Mouse (Mus musculus) left cerebral cortex, postnatal 14 days (tissue): ENCODE results near the gene Hmgb2. TPM values are rescaled to one million over a fixed set of nuclear protein-coding genes. Genes with fewer than 3 reads are reported as not detected.
"Not testable (repeated sequence)": the region's sequence is repeated elsewhere in the genome, so short reads cannot be mapped to it uniquely, and the experiment has no call there.

Experiments
- DNase-seq, 2 experiments: peaks; one replicate each; pipeline ENCODE4 v3.0.0; 2021 to 2022; ENCODE audit warnings: low spot score in 2 of 2, mixed read lengths in 1 of 2
- intact Hi-C: fragments of 180-260 bp; cut with DNase I; formaldehyde crosslinking; loops from one replicate; pipeline ENCODE4 v1.15.1; 2025
- total RNA-seq, 2 experiments: library from RNA; stranded (reverse); gene quantifications; 2 replicates each; pipeline ENCODE4 v1.2.3; 2021

The Hmgb2 gene
- total RNA-seq, 2 experiments from 2014 or later: 4.6 to 10.7 TPM

DNA sequence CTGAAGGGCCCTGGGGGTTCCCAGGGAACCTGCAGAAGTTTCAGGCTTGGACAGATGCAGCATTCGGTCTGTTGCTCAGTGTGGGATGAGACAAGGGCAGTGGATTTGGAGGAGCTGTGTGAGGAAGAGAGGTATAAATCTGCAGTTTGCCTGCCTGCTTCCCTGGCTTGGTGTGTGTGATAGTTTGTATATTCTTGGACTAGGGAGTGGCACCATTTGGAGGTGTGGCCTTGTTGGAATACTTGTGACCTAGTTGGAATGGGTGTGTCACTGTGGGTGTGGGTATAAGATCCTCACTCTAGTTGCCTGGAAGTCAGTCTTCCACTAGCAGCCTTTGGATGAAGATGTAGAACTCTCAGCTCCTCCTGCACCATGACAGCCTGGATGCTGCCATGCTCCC lies 6.2 kb upstream of the Hmgb2 start:
- intact Hi-C loops, DNase-seq: not testable (repeated sequence)

DNA sequence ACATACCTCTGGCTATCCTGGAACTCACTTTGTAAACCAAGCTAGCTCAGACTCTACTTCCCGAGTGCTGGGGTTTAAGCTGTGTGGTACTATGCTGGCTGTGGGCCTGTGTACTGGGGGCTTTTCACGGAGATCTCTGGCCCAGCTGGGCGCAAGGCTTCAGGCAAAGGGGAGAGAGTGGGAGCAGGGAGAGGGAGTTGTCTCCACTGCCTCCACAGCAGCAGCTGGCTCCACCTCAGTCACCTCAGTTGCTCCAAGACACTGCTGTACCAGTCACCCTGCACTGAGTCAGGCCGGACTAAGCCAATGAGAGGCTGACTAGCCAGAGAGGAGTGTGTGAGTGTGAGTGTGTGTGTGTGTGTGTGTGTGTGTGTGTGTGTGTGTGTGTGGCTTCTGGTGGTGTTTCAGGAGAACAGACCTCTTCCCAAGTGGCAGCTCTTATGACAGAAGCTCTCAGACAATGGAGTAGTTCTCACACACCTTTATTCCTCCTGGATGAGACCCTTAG lies 4.1 kb upstream of the Hmgb2 start:
- no peak for DNase-seq
- intact Hi-C loops: no loop called here

DNA sequence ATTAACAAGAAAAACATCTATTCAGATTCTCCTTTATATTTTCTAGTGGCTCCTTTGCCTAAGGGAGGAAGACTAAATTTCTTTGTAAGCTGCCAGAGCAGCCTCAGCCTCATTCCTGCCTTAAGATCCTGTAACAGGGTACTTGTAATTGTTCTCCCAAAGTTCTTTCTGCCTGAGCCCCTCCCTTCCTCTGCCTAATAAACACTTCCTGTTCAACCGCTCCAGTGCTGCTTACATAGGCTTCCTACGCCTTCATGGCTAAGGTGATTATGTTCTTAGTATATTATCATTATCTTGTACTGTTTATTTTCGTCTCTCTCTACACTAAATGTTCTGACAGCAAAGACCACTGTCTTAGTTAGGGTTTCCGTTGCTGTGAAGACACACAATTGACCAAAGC lies 3.0 kb upstream of the Hmgb2 start:
- intact Hi-C loops: no loop called here
- DNase-seq: no peak

DNA sequence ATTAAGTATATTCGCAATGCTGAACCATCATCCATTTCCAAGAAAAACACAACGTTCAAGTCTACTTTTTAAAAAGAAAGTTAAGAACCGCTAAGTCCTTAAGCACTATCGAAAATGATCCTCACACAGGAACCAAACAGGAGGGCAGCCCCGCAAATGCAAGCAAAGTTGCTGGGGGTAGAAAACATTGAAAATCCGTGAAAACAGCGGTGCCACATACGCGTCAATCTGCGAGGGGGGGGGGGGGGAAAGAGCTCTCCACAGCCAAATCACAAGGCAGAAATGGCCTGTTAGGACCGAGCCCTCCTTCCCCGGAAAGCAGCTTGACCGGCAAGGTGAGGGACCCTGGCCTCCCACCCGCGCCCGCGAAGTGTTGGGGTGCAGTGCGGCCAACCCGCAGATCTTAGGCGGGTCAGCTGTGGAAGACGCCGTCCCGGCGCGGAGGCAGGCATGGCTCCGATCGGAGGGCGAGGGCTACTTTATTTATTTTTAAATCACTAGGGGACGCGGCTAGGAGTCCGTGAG lies 854 bp upstream of the Hmgb2 start:
- intact Hi-C loops: loop anchor here (2.0 kb wide), 1 partner anchor 24 kb away; the partner anchor contains the start of gene Sap30
- DNase-seq: no peak

DNA sequence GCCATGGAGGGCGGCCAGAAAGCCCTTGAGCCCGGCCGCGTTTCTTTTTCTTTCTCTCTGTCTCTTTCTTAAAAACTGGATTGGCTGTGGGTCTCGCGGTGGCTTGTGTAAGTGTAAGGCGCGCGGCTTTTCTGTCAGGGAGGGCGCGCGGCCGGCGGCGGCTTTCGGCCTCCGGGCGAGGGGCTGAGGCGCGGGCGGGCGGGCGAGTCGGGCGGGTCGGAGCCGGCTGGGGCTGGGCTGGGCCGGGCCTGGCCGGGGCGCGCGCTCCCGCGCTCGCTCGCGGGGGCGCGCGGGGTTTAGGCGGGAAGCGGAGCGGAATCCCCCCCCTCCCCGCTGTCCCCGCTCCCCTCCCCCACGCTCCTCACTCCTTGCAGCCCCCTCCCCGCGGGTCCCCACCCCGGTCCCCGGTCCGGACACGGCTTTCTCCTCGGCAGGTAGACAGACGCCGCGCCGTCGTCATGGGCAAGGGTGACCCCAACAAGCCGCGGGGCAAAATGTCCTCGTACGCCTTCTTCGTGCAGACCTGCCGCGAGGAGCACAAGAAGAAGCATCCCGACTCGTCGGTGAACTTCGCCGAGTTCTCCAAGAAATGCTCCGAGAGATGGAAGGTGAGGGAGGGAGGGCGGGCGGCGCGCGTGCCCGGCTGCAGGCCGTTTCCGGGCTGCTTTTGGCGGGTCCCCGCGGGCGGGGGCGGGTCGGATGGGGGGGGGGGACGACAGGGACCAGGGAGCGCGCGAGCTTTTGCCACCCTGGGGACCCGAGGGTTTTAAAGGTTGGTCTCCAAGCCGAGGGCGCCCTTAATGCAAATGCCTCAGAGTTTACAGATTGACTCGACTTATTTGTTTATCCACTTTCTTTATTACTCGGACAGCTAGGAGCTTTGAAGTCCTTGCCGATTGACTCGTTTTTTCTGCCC lies 692 bp downstream of the Hmgb2 start:
- no peak for DNase-seq
- intact Hi-C loops: no loop called here

DNA sequence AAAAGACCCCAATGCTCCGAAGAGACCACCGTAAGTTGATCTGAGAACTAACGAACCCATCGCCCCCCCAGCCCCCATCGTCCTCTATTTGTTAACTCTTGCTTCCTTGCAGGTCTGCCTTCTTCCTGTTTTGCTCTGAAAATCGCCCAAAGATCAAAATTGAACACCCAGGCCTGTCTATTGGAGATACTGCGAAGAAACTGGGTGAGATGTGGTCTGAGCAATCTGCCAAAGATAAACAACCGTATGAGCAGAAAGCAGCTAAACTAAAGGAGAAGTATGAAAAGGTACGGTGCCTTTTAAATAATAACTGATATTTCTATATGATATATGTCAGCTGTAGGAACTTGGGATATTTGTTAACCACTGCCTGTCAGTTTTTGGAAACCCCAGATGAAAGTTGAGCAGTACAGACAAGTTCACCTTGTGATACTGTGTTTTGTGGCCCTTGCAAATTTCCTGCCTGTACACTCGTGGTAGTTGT lies 1.5 kb downstream of the Hmgb2 start:
- intact Hi-C loops, DNase-seq: not testable (repeated sequence)

DNA sequence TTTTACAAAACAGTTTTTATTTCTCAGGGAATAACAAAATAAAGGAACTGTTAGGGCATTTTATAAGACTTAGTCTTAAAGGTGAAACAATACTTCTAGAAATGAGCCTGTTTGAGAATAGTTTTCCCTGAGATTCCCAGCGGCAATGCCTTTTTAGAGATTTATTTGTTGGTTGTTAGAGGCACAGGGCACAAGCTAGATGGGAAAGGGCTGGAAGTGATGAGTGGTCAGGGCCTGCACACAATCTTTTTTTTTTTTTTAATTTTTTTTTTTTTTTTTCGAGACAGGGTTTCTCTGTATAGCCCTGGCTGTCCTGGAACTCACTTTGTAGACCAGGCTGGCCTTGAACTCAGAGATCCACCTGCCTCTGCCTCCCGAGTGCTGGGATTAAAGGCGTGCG lies 5.0 kb downstream of the Hmgb2 start:
- intact Hi-C loops, DNase-seq: not testable (repeated sequence)

DNA sequence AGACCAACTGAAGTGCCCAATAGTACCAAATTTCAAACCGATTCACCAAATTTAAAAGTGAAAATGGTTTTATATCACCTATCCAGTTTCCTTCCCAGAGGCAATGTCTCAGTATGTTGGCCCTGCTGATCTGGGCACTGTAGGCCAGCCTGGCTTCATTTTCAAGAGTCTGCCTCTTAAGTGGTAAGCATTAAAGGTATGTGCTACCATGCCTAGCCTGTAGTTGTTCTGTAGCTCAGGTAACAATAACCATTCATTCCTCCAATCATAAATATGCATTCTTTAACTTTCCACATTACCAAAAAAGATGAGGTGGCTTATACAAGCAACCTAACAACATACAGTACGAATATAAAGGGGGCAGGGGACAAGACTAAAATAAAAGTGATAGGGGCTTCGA lies 6.0 kb downstream of the Hmgb2 start:
- DNase-seq: no peak
- intact Hi-C loops: no loop called here

DNA sequence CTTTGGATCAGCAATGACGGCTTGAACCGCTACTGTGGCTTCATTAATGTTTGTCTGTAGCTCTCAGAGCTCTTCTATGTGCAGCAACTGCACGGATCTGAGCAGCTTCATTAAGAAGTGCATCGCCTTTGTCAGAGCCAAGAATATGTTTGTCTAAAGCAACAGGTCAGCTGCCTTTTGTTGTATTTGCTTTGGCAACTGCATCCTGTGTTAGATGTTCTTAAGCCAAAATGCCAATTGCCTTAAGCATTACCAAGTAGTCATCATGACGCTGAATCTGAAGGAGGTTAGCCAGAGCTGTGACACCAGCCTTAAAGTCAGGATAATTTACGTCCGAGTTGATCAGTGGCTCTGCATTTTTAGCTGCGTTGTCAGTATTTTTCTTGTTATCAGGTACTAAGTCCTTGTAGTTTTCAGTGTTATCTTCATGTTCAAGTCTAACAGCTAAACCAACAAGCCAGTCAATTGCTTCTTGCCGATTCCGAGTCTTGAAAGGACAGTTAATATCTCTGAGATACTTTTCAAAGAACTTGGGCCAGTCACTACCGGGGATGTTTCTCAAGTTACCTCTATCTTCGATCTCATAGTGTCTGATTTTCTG lies 8.6 kb downstream of the Hmgb2 start:
- intact Hi-C loops: no loop called here
- no peak for DNase-seq

DNA sequence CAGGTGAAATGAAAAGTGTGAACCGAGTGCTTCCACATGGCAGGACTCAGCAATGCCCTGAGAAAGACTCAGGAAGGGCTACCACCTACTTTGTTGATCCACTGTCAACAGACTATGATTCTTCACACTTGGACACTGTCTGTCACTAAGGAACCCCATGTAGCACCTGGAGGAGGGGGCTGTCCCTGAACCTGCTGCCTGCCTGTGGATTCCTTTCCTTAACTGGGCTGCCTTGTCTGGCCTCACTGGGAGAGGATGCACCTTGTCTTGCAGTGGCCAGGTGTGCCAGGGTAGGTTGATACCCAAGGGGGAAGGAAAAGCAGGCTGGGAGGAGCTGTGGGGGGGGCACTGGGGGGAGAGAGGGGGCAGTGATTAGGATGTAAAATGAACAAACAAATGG lies 16.3 kb downstream of the Hmgb2 start:
- no peak for DNase-seq
- intact Hi-C loops: no loop called here

DNA sequence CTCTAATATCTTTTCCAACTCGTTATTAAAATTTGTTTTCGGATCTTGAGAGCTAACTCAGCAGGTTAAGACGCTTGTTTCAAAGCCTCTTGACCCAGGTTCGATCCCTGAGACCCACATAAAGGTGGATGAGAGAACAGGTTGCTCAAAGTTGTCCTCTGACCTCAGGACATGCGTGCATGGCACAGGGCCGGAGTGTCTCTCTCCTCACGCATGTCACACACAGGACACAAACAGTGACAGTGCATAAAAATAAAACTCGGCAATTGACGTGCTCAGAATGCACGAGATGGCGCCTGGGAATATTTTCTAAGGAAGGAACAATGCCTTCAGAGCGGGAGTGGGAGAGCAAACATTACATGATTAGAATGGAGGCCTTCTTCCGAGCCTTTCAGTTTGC lies 18.5 kb downstream of the Hmgb2 start:
- no peak for DNase-seq
- intact Hi-C loops: loop anchor here (5.0 to 10.0 kb wide), 2 partner anchors 43 to 175 kb away; partner anchors contain the start of gene Sap30

DNA sequence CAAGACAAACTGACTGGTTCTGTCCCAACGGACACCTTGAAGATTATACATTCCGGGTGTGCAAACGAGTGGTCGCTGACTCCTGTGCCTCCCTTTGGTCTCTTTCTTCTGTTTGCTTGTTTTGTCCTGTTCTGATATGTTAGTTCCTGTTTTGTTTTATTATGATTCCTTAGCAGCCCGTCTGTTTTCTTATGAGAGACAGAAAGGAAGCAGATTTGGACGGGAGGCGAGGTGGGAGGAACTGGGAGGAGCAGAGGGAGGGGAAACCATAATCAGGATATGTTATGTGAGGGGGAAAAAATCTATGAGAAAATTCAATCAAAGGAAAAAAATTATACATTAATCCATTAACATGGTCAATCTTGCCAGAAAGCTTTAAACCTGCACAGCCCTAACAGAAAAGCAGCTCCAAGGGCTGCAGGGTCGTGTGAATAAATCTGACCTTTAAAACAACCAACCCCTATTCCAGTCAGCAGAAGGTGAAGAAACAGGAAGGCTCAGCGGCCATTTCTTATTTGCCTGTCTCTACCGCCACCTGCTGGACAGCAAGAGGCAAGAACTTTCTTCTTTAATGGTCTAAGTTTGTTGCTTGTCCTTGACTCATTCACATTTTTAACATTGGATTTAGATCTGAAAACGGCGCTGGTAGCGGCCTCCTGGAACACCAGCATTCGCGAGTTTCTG lies 19.1 kb downstream of the Hmgb2 start:
- intact Hi-C loops: loop anchor here (1.0 to 10.0 kb wide), 3 partner anchors 44 to 176 kb away; partner anchors contain the start of gene Sap30
- peak; percentile 62 to 88 for DNase-seq

DNA sequence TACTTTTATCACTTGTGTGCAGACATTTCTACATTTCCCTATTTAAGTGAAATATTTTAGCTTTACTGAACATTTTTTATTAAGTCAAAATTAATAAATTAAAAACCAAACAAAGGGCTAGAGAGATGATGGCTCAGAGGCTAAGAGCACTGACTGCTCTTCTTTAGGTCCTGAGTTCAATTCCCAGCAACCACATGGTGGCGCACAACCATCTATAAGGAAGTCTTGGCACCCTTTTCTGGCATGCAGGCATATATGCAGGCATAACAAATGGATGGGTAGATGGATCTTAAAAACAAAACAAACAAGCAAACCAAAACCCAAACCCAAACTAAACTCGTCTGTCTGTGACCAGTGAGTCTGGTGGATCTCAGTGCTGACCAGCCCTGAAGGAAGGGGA lies 20.5 kb downstream of the Hmgb2 start:
- peak; percentile 51 to 60 for DNase-seq
- intact Hi-C loops: loop anchor here (5.0 to 10.0 kb wide), 2 partner anchors 45 to 177 kb away; partner anchors contain the start of gene Sap30

DNA sequence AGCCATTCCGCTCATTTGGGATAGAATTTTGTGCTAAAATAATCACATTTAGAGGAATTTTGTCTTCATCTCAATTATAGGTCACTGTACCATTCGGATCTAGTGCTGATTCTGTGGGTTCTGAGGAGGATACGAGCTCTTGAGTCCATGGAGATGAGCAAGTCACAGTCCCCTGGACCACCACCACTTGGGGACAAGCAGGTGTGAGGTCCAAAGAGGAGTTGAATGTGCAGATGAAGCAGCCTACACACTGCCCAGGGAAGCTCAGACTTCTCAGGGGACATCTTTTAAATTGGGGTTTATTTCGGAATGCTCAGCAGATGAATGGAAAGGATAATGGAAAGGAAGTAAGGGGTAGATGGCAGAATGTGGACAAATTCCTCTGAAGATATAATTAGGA lies 21.4 kb downstream of the Hmgb2 start:
- intact Hi-C loops: loop anchor here (5.0 to 10.0 kb wide), 2 partner anchors 46 to 178 kb away; partner anchors contain the start of gene Sap30
- DNase-seq: no peak

DNA sequence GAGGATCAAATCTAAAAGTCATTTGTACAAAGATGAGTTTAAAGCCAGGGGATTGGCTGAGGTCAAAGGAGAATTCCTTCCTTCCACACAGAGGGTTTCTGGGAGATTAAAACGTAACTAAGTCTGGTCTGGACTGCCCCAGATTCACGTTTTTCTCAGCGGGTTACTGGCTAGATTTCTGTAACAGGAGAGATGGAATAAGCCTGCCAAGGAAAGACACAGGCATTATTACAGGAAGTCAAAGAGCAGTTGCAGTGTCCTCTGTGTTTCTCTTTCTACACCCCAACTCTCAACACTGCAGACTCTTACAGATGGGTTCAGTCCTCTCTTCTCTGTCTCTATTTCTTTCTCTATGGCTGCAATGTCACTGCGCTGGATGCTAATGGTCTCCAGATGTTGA lies 22.8 kb downstream of the Hmgb2 start:
- intact Hi-C loops: loop anchor here (5.0 to 10.0 kb wide), 2 partner anchors 47 to 180 kb away; partner anchors contain the start of gene Sap30
- no peak for DNase-seq

DNA sequence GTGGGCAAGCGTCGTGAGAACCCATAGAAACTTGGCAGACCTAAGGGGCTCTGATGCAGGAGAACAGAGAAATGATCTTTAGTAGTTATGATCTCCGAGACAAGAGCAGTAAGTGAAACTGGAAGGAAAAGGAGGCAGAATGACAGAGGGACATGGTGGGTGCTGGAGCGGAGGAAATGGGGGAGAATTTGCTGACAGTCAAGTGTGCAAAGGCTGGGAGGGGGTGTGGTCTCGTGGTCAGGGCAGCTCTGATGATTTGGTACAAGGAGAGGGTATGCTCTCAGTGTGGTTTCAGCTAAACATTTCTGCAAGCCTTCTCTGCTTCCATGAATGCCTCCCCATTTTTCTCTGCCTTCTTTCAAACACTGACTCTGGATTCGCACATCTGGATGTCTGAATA lies 24.5 kb downstream of the Hmgb2 start:
- intact Hi-C loops: loop anchor here (10.0 kb wide), 1 partner anchor 181 kb away; no protein-coding TSS in a partner anchor
- no peak for DNase-seq

DNA sequence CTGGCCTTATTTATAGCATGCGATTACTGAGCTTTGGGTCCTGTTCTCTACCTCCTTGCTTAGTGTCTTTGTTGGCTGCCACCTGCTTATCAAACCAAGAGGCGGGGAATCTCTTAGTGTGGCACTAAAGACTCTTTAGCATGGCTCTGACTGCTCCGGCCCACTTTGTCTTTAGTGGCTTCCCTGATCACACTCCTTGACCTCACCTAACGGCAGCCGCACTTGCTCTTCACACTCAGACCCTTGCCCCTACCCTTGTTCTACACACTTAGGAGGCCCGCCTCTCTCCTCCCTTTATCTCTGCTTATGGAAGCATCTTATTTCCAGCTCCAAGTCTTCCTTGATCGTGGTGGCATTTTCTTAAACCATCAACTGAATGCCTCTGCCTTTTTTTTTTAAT lies 26.9 kb downstream of the Hmgb2 start:
- intact Hi-C loops: loop anchor here (10.0 kb wide), 1 partner anchor 184 kb away; no protein-coding TSS in a partner anchor
- no peak for DNase-seq

DNA sequence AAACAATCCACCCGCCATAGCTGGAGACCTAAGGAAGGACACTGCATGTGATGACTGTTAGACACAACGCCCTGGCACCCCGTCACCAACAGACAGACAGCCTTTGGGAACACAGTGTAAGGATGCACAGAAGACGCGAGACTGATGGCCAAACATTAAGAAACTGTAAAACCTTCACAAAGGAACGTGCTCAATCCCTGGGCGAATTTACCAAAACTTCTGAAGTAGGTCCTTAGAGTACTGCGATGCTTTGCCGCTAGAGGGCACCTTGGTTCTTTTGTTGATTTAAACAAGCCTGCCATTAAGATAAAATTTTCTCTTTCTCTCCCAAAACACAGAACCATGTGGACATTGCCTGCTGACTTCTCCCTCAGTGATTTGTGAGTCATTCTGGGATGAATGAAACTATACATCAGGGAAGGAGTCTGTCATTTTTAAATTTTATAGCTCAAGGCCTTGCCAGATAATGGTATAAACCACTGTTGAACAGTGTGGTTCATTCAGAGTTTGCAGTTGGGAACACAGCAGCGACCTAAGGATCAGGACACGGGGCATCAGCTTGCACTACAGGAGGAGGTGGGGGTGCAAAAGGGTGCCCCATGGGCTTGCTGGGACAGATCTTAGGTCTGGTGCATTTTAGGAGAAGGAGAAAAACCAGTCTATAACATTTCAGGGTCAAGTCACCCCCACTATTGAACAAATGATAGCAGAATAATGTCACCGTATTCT lies 28.6 kb downstream of the Hmgb2 start:
- intact Hi-C loops: loop anchor here (1.0 kb wide), 1 partner anchor 260 kb away; no protein-coding TSS in a partner anchor
- peak; percentile 84 to 88 for DNase-seq
